Mouse (Mus musculus): ENCODE measurements around the gene Ncor1.
"Not testable (repeated sequence)": the region's sequence is repeated elsewhere in the genome, so short reads cannot be mapped to it uniquely, and the experiment has no call there.

The Ncor1 gene

DNA sequence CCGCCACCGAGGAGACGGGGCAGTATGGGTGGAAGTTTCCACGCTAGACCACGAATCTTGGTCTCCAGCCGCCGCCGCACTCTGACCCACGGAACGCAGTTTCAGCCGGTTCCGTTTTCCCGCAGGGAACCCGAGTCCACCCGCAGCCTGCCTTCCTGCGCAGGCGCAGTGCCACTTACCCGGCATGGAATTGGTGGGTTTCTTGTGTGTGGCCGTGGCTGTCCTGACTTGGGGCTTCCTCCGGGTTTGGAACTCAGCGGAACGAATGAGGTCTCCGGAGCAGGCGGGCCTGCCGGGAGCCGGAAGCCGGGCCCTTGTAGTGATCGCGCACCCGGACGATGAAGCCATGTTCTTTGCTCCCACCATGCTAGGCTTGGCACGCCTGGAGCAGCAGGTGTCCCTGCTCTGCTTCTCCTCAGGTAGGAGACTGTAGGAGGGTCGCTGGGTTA, at the start of gene Ncor1, which contains the start of gene Pigl:
Gene Ncor1 (minus strand): TSS at position 266 of the 449 bp plus-strand sequence.
Gene Pigl (plus strand): TSS at position 185 of the 449 bp plus-strand sequence.
- DNase-seq (ENCODE audit: extremely low spot score): peak; percentile 87

DNA sequence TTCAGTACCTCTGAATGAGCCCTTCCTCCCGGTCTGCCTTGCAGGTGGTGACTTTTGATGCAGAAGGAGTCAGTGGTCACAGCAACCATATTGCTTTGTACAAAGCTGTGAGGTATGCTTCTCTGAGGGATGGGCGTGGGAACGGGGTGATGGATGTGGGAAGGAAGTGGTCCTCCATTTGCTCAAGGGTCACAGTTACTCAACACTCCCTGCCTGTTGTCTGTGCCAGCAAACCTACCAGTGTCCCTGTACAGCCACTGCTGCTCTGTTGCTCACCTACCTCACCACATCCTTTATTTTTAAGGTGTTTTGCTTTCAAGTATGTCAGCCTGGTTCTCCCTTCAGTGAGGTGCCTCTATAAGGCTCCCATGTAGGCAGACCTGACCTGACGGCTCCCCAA, 49.3 kb upstream of the Ncor1 start:
- no peak for DNase-seq (ENCODE audit: extremely low spot score)

DNA sequence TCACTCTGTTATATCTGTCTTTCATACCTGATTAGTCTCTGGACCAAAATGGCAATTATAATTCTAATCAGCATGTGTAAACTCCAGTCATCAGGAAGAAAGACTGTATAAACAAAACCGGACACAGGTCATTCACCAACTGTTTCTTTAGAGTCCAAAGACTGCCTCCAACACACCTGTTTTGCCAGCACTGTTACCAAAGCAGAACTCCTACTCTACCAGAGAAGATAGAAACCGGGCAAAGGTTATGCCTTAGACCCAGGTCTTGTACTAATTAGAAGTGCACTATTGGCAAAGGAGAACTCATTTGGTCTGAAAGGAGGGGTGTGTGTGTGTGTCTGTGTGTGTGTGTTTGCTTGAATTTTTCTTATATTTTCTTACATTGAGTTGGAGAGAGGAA, 42.2 kb upstream of the Ncor1 start:
- no peak for DNase-seq (ENCODE audit: extremely low spot score)

DNA sequence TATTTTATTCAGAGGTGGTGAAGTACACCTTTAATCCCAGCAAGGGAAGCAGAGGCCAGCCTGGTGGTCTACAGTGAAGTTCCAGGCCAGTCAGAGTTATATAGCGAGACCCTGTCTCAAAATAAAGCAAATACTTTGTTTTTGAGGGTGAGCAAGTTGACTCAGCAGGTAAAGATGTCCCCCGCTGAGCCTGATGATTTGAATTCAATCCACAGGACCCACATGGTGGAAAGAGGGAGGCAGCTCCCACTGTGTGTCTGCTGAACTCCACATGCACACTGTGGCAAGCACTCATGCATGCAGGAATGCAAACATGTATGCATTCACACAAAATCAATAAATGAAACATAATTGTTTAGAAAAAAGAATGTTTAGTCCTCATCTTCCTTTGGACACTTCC, 40.5 kb upstream of the Ncor1 start:
- DNase-seq (ENCODE audit: extremely low spot score): no peak

DNA sequence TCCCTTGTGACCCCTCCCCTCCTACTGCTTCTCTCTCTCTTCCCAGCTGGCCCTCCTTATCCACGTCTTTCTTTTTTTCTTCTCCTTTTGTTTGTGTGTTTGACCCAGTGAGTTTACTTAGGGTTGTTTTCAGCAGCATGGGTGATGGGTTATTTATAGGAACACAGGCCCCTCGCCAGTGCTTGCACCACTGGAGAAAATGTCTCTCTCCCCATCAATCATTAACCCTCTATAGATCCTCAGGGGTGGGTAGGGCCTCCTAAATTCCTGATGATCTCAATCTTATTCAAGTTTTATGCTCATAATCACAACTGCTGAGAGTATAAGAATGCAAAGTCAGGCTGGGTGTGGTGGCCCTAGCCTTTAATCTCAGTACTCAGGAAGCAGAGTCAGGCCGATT, 38.8 kb upstream of the Ncor1 start:
- DNase-seq (ENCODE audit: extremely low spot score): no peak

DNA sequence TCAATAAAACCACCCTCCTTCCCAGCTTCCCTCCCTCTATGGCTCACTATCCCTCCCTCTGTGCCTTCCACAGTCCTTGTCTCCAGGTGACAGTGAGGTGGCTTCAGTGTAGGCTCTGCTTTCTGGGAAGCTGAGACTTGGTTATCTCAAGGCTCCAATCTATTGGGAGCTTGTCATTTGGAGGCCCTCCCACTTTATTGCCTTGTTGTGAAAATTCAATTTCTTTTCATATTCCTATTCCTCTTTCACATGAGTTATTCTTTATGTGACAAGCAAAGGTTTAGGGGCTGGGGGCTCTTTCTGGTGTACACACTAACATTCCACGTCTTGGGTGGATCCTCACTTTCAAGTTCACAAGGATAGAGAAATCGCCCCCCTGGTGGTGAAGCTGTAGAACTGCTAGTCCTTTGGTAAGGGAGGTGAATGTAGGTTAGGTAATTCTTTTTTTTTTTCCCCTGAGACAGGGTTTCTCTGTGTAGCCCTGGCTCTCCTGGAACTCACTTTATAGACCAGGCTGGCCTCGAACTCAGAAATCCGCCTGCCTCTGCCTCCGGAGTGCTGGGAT, 37.9 kb upstream of the Ncor1 start:
- peak; percentile 35 for DNase-seq (ENCODE audit: extremely low spot score)

DNA sequence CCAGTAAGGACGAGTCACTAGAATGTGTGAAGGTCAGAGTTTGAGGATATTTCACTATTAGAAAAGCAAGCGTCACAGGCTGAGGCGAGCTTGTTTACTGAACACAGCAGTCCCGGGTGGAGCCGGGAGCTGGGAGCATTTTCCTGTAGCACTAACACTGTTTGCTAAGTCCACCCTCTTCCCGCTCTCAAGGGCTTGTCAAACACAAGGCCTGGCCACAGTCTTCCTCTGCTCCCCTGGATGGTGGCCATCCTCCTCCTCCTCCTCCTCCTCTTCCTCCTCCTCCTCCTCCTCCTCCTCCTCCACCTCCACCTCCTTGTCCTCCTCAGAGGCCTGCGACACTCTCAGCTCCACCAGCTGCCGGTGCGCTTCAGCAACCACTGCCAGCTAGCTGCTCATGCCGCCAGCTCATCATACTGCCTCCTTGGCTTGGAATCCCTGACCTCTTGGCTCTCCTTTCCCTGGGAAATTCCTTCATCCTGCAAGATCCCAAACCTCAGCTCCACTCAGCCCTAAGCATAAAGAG, 37.0 kb upstream of the Ncor1 start:
- DNase-seq (ENCODE audit: extremely low spot score): no peak

DNA sequence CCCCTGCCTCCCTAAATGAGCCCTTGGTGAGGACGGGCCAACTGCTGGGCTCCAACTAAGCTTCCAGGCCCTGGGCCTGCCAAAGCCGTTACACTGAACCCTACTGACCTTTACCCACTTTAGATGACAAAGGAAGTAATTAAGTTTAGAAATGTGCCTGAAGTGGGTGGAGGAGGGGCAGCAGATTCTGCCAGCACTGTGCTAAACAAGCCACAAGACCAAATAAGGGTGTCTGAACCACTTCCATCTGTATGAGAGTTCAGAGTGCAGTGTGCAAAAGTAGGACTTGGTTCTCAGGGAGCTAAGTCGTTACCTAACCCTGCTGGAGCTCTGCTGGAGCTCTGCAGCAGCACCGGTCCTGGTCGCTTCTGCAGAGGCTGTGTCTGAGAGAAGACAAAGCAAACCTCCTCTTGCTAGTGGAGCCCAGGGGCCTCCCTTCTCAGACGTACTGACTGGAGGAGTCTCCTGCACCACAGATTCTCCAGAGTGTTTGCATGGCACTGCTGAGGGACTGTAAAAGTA, 36.5 kb upstream of the Ncor1 start:
- DNase-seq (ENCODE audit: extremely low spot score): peak; percentile 79

DNA sequence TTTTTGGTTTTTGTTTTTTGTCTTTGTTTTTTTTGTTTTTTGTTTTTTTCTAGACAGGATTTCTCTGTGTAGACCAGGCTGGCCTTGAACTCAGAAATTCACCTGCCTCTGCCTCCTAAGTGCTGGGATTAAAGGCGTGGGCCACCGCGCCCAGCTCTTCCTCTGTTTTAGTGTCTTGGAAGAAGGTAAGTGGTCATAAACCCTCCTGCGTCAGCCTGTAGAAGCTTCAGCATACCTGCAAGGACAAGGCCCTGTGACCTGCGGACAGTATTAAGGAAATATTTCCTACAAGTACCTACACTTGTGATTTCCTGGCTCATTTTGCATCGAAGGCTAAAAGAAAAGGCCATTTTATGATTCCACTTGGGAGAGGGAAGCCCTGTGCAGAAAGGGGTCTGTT, 35.4 kb upstream of the Ncor1 start:
- DNase-seq (ENCODE audit: extremely low spot score): no peak

DNA sequence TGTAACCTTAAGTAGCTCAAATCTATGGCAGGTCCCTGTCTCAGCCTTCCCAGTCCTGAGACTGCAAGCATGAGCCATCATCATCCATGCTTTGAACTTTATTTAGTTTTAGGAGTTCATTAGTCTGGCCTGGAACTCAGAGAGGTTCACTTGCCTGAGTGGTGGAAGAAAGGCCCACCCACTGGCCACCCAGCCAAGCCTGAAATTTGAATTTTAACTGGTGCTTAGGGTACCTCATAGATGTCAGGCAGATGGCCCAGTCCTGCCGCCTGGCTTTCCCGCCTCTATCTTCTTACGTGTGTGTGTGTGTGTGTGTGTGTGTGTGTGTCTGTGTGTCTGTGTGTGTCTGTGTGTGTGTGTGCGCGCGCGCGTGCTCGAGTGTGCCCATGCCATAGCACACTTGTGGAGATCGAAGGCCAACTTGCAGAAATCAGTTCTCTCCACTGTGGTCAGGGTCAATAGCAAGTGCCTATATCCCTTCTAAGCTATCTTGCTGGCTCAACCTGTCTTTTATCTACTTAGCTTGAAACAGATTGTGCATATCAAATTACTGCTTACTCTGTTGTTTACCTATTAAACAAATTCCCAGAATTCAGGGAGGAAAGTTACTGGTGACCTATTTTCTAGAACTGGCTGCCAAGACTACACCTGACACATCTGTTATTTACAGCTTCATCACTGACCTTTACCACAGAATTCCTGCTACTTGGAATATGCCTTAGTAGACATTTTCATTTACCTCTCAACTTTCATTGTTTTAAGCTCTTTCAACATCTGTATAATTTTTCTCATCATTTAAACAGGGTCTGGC, 29.4 kb upstream of the Ncor1 start:
- DNase-seq (ENCODE audit: extremely low spot score): no peak

DNA sequence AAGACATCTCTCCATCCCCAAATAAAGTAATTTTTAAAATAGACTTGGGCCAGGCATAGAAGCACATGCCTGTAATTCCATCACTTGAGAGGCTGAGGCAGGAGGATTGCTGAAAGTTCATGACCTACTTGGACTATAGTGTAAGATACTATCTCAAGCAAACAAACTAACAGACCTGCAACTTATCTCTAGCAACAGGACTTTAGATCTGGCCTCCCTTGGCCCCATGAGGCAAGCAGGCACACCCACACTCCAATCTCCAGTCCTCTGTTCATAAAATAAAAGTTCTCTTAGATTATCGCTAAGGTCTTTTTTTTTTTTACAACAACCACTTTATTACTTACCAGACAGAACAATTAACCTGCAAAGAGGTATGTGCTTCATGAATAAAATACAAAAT, 28.6 kb upstream of the Ncor1 start:
- no peak for DNase-seq (ENCODE audit: extremely low spot score)

DNA sequence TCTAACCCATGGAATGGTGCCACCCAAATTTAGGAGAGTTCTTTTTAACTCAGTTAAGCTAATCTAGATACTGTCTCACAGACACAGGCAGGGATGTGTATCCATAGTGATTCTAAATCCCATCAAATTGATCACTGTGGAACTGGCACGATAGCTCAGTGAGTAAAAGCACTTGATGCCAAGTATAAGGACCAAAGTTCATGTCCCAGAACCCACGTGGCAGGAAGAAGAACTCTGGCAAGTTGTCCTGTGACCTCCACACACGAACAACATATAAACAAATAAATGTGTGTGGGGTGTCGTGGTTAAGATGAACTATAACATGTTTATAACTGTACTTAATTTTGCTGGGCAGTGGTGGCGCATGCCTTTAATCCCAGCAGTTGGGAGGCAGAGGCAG, 21.2 kb upstream of the Ncor1 start:
- no peak for DNase-seq (ENCODE audit: extremely low spot score)

DNA sequence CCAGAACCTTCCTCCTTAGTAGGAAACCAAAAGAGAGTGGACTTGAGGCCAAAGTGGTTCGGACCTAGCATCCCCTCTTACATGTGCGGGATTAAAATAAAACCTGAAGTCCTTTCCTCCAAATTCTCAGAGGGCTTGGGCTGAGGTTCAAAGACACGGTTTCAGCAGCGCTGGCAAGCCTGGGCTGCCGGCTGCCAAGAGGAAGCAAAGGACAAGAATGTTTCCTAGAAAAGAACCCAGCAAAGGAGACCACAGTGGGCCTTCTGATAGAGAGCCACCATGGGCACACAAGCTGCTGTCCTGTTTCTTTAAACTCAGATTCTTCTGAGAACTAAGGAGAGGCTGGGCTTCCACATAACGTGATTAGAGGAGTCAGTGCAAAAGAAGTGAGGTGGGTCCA, 20.6 kb upstream of the Ncor1 start:
- no peak for DNase-seq (ENCODE audit: extremely low spot score)

DNA sequence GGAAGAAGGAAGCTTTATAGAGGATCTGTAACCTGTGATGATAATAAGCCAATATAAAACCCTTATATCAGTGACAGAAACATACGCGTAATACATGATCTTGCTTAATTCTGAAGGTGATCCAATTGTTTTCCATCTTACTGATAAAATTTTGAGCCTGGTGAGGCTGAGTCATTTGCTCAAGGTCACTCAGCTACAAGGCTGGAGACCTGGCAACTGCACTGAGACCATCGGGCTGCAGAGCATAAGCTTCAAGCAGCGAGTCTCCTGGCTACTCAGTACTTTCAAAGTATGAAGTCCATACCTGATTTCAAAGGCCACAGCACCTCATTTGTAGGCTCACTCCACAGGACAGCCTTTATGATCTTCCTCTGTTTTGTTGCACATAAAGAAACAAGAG, 17.8 kb upstream of the Ncor1 start:
- no peak for DNase-seq (ENCODE audit: extremely low spot score)

DNA sequence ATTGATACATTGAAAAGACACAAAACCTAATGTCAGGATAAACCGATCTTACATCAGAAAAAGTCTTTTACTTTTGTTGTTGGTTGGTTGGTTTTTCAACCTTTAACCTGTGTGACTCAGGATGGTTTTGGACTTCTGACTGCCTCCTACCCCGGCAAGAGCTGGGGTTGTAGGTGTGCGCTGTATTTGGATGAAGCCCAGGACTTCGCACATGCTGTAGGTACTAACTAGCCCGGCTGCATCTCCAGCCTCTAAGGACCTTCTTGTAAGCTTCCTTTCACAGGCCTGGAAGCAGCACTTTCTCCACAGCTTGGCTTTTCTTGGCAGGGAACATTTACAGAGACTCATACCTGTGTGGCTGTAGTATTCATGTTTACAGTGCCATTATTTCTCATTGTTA, 15.2 kb upstream of the Ncor1 start:
- no peak for DNase-seq (ENCODE audit: extremely low spot score)

DNA sequence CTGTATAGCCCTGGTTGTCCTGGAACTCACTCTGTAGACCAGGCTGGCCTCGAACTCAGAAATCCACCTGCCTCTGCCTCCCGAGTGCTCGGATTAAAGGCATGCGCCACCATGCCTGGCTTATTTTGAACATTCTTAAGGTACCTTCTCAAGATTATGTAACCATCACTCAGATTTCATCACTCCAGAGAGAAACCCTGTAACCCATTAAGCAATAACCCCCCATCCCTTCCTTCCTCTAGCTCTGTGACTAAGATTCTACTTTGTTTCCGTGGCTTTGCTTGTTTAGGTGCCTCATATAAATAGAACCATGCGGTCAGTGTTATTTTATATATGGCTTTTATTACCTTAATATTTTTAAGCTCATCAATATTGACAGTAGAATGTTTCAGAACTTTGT, 12.1 kb upstream of the Ncor1 start:
- no peak for DNase-seq (ENCODE audit: extremely low spot score)

DNA sequence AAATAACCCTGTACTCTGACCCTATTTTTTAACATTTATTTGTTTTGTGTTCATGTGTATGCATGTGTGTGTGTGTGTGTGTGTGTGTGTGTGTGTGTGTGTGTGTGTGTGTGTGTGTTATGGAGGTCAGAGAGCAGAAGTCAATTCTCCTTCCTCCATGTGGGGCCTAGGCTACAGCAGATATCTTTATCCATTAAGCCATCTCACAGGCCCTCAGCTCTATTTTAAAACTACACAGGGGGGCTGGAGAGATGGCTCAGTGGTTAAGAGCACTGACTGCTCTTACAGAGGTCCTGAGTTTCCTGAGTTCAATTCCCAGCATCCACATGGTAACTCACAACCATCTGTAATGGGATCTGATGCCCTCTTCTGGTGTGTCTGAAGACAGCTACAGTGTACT, 8.9 kb upstream of the Ncor1 start:
- DNase-seq (ENCODE audit: extremely low spot score): not testable (repeated sequence)

DNA sequence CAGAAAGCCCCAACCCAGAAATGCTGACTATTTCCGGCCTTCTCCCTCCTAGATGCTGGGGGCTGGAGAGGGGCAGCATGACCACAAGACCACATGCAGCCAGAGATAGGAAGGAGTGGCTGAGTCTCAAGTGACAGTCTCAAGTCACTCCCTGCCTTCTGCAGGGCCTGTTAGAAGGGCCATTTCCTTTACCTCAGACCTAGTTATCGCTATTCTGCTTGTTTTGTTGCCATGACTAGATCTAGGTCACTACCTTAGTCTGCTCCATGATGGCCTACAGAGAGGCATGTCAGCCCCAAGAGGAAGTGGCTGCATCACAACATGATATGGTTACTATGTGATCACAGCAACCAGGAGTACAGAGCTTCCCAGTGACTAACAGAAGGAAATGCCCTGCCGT, 8.2 kb upstream of the Ncor1 start:
- no peak for DNase-seq (ENCODE audit: extremely low spot score)

DNA sequence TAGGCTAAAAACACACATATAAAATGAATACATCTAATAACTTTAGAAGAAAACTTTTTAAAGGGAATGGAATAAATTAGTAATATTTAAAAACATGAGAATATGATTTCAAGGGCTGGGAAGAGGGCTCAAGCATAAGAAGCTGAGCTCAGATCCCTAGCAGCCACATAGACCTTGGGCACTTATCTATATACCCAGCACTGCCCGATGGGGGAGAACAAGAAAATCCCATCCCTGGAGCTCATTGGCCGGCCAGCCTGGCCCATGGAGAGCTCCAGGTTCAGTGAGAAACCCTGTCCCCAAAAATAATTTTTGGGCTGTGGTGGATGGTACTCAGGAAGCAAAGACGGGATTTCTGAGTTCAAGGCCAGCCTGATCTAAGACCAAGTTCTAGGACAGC, 7.5 kb upstream of the Ncor1 start:
- DNase-seq (ENCODE audit: extremely low spot score): no peak

DNA sequence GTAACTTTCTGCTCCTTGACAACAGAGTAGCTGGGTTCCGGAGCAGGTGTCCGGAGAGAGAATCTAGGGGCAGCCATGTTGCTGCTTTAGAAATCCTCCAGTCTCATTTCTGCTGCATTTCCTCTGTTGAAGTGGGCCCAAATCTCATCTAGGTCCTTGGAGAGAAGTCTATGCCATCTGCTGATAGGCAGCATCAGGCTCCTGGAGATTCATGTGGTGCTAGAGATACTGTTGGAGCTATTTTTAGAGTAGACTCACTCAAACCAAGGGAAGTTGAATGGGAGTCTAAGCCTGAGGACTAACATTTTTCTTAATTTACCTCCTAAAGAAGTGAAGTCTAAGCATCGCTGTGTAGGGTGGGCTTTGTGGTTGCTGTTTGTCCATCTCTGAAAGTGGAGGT, 6.4 kb upstream of the Ncor1 start:
- no peak for DNase-seq (ENCODE audit: extremely low spot score)

DNA sequence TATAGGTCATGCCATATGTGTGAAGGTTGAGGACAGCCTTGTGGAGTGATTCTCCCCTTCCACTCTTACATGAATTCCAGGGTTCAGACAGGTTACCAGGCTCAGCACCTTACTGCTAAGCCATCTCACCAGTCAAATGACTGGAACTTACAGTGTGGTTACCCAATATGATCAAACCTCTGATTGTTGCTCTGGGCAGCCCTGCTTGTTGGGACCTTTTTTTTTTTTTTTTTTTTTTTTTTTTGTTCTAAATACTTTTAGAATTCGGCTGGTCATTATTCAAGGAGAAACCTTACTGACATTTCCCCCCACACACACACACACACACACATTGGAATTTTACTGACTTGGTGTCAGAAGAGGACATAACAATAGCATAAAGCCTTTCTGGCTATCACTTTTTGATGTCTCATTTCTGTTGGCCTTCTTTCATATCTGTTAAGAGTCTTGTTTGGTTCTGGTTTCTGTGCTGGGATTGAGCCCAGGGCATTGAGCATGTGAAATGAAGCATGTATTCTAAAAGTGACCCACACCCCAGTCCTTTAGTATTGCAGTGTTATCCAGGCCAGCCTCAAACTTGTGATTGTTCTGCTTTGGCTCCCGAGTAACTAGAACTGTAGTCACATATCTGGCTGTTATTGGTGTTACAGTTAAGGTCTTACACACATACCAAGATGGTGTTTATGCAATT, 5.0 kb upstream of the Ncor1 start:
- DNase-seq (ENCODE audit: extremely low spot score): no peak

DNA sequence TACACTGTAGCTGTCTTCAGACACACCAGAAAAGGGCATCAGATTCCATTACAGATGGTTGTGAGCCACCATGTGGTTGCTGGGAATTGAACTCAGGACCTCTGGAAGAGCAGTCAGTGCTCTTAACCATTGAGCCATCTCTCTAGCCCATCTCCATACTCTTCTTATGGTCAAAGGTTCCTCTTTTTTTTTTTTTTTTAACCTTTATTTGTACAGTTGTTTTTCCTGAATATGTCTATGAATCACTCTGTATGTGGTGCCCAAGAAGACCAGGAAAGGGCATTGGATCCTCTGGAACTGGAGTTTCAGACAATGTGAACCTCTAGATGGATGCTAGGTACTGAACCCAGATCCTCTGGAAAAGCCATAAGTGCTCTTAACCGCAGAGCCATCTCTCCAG, 4.2 kb upstream of the Ncor1 start:
- not testable (repeated sequence) for DNase-seq (ENCODE audit: extremely low spot score)

DNA sequence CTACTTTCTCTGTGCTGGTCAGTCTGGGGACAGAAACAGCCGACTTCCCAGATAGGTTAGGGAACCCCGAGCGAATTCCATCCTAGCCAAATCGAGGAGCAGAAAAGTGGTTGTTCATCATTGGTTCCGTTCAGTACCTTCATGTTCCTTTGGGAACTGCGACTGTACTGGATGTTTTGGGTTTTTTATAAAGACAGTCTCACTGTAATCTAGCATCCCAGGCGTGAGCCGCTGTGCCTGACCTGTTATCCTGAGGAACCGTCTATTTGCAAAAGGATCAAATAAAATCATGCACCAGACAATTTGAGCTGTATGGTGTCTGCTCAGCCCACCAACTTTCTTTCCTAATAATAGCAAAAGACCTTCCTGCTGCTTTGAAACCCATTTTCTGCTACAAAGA, 439 bp upstream of the Ncor1 start:
- DNase-seq (ENCODE audit: extremely low spot score): no peak

Data from embryo, embryonic 9.5 days (tissue).